Mouse (Mus musculus): ENCODE results near the gene Icam5.

Gene Icam5

GRCm38 (mm10) chr9:21014691-21015570 is 16.9 kb upstream of the Icam5 start:
- DNase-seq (ENCODE audit: low spot score in 2 of 2), result peak; percentile 89 to 92

- DNase-seq (ENCODE audit: low spot score in 2 of 2), result peak; percentile 85 to 87
Observed at GRCm38 (mm10) chr9:21015571-21016130, 16.2 kb upstream of the Icam5 start, which contains the start of gene Icam1. TSS of gene Icam1 (plus strand) at chr9:21015985.

DNA sequence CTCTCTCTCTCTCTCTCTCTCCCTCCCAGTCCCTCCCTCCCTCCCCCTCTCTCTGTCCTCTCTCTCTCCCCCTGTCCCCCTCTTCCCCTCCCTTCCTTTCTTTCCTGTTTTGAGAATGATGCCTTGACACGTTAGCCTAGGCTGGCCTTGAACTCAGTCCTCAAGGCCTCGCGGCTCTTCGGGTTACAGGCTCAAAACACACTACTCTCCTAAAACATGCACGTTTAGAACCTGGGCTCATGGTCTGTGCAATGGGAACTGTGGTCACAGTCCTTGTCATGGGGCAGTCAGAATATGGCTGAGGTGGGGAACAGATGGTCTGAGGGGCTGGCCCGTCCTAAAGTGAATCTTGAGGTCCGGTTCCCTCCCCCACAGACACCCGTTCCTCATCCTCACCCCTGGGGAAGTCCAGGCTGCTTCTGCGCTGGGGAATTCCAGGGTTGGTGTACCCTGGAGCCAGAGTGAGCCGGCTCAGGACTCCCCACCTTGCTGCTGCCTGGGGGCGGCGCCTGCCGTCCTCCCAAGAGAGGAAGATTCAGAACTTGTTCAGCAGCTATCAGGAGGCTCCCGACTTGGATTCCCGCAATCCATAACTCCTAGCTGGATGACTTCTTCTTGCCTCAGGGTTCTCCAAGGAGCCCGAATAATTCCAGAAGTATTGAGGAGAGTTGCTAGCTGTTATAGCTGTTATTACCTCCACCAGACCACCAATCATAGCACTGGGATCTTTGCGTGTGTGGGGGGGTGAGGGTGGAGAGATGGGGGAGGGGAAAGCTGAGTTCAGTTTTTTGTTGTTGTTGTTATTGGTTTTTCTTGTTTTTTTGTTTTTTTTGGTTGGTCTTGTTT is 15.3 kb upstream of the Icam5 start:
- DNase-seq (ENCODE audit: low spot score in 2 of 2), result peak; percentile 40 to 45

DNA sequence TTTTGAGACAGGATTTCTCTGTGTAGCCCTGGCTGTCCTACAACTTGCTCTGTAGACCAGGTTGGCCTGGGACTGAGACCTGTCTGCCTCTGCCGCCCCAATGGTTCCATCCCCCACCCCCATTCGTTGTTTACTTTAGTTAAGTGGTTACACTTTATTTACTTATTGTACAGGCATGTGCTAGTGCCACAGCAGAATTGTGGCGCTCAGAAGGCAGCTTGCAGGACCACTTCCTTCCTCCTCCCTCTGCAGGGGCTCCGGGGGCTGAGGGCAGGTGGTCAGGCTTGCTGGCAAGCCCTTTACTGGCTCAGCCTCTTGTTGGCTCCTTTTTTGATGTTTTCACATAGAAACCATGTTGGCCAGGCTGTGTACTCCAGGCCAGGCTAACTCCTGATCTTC is 14.7 kb upstream of the Icam5 start:
- DNase-seq (ENCODE audit: low spot score in 2 of 2), result peak; percentile 31 to 37

GRCm38 (mm10) chr9:21018600-21018999 is 13.3 kb upstream of the Icam5 start:
- no peak for DNase-seq (ENCODE audit: low spot score in 2 of 2)

GRCm38 (mm10) chr9:21021363-21021762 is 10.5 kb upstream of the Icam5 start:
- no peak for DNase-seq (ENCODE audit: low spot score in 2 of 2)

GRCm38 (mm10) chr9:21022288-21022687 is 9.6 kb upstream of the Icam5 start:
- DNase-seq (ENCODE audit: low spot score in 2 of 2), result no peak

GRCm38 (mm10) chr9:21022726-21023125 is 9.1 kb upstream of the Icam5 start:
- DNase-seq (ENCODE audit: low spot score in 2 of 2), result no peak

GRCm38 (mm10) chr9:21025258-21025810 is 6.5 kb upstream of the Icam5 start:
- DNase-seq (ENCODE audit: low spot score in 2 of 2), result no peak

- no peak for DNase-seq (ENCODE audit: low spot score in 2 of 2)
Observed at GRCm38 (mm10) chr9:21026849-21027248, 5.0 kb upstream of the Icam5 start.

DNA sequence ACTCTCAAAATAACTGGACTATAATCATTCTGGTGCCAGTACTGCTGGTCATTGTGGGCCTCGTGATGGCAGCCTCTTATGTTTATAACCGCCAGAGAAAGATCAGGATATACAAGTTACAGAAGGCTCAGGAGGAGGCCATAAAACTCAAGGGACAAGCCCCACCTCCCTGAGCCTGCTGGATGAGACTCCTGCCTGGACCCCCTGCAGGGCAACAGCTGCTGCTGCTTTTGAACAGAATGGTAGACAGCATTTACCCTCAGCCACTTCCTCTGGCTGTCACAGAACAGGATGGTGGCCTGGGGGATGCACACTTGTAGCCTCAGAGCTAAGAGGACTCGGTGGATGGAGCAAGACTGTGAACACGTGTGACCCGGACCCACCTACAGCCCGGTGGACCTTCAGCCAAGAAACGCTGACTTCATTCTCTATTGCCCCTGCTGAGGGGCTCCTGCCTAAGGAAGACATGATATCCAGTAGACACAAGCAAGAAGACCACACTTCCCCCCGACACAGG is 4.0 kb upstream of the Icam5 start:
- no peak for DNase-seq (ENCODE audit: low spot score in 2 of 2)

DNA sequence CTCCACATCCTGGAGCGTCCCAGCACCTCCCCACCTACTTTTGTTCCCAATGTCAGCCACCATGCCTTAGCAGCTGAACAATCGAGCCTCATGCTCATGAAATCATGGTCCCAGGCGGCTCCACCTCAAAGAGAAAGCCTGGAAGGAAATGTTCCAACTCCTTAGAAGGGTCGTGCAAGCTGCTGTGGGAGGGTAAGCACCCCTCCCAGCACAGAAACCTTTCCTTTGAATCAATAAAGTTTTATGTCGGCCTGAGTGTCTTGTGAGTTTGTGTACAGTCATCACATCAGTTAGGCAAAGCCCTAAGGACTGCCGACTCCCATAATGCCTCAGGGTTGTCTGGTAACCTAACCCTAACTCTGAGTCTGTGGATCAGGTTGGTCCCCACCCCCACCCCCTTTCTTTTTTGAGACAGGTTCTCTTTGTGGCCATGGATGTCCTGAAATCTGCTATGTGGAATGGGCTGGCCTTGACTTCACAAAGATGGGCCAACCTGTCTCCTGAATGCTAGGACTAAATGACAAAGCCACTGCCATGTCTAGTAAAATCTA is 3.2 kb upstream of the Icam5 start:
- DNase-seq (ENCODE audit: low spot score in 2 of 2), result no peak

GRCm38 (mm10) chr9:21029291-21030054 is 2.4 kb upstream of the Icam5 start, which contains the start of gene Icam4:
TSS of gene Icam4 (plus strand) at chr9:21029373.
- peak; percentile 71 to 80 for DNase-seq (ENCODE audit: low spot score in 2 of 2)

- no peak for DNase-seq (ENCODE audit: low spot score in 2 of 2)
Observed at GRCm38 (mm10) chr9:21030055-21030600, 1.7 kb upstream of the Icam5 start.

- peak; percentile 91 to 95 for DNase-seq (ENCODE audit: low spot score in 2 of 2)
Observed at GRCm38 (mm10) chr9:21030781-21031250, 1.1 kb upstream of the Icam5 start.

GRCm38 (mm10) chr9:21031251-21031895 is 500 bp upstream of the Icam5 start:
- peak; percentile 57 to 74 for DNase-seq (ENCODE audit: low spot score in 2 of 2)

DNA sequence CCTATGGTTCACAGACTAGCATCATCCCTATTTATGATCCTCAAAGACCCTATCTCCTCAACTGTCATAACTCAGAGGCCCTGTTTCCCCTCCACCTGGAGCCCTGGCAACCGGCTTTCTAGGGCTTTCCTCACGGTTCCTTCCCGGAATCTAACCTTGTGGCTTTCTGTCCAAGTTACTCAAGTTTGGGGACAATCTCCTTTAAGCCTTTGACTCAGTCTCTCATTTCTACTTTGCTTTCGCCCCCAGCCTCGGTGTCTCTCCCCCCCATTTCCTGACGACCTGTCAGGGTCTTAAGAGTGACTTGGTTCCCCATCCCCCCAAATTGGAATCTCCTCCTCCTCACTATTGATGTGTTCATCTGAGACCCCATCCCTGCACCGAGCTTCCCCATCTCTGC is 618 bp downstream of the Icam5 start:
- no peak for DNase-seq (ENCODE audit: low spot score in 2 of 2)

DNA sequence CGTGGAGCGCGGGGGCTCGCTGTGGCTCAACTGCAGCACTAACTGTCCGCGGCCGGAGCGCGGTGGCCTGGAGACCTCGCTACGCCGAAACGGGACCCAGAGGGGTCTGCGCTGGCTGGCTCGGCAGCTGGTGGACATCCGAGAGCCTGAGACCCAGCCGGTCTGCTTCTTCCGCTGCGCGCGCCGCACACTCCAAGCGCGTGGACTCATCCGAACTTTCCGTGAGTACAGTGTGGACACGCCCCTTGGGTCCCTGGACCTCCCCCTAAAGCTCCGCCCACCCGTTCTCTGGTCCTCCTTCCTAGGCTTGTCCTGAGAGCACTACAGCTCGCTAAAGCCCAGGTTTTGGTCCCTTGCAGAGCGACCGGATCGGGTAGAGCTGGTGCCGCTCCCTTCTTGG is 1.3 kb downstream of the Icam5 start:
- peak; percentile 83 to 89 for DNase-seq (ENCODE audit: low spot score in 2 of 2)

- DNase-seq (ENCODE audit: low spot score in 2 of 2), result no peak
Observed at GRCm38 (mm10) chr9:21034481-21035085, 2.7 kb downstream of the Icam5 start.

All from spleen, postnatal 36 days (tissue).